Mouse (Mus musculus) yolk sac, embryonic 10.5 days (tissue): ENCODE measurements around the gene Hoxd12.

Experiments used
- DNase-seq: peaks from one replicate; pipeline ENCODE4 v3.0.0-alpha.2; 2017; ENCODE audit warnings: low spot score

Hoxd12 gene

DNA sequence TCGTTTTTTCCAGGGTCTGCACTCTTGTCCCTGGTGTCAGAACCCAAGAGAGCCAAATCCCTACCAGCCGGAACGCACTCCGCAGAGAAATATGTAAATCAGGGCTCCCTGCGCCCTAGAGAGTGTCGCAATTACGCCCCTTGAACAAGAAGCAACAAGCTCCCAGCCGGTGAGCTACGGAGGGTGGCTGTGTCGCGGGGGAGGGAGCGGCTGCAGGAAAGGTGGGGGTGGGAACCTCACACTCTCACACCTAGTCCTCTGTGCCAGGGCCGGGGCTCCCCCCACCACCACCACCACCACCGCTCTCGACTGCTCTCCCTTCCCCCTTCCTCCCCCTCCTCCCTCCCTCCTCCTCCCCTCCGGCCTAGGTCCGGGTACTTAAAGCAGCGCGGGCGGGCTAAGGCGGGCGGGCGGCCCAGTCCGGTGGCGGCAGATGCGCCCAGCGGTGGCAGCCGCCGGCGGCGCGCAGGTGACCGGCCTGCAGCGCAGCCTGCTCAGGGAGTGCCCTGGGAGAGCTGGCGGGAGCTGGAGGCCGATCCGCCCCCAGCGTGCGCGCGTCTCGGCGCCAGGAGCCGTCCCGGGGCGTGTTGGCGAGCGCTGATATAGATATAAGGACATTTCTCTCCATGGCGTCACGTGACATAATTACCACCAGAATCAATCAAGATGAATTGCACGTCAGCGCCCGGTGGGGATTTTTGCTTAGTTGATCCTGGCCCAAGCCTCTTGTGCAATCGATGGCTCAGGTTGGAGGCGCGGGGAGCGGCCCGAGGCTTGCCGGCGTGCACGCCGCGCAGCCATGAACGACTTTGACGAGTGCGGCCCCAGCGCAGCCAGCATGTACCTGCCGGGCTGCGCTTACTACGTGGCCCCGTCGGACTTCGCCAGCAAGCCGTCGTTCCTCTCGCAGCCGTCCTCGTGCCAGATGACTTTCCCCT is 7.0 kb downstream of the Hoxd12 start:
- DNase-seq = no peak

DNA sequence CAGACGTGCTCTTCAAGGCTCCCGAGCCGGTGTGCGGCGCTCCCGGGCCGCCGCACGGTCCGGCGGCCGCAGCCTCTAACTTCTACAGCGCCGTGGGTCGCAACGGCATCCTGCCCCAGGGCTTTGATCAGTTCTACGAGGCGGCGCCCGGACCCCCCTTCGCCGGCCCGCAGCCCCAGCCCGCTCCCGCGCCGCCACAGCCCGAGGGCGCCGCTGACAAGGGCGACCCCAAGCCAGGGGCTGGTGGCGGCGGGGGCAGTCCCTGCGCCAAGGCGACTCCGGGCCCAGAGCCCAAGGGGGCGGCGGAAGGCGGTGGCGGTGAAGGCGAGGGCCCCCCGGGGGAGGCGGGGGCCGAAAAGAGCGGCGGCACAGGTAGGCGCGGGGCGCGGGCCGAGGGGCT is 8.0 kb downstream of the Hoxd12 start:
- no peak for DNase-seq

DNA sequence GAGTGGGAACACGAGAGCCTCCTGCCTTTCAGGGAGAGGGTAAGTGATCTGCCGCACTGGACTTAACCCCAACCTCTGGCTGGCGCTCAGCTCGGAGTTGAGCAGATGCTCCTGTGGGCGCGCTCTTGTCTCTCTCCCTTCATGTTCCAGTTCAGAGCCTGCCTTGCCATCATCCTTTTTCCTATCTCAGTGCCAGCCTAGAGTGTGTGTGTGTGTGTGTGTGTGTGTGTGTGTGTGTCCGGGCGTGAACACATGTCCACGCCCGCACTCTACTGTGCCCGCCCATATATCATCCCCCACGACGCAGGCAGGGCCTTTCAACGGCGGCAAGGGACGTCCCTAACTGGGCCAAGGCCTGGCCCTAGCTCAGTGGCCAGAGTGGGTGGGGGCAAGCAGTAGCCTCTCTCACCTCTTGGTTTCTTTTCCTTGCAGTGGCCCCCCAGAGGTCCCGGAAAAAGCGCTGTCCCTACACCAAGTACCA is 8.7 kb downstream of the Hoxd12 start:
- DNase-seq = no peak

GRCm38 (mm10) chr2:74684106-74684505 is 9.3 kb downstream of the Hoxd12 start:
- no peak for DNase-seq

- DNase-seq = no peak
Measured at GRCm38 (mm10) chr2:74685059-74685603, 10.3 kb downstream of the Hoxd12 start.

DNA sequence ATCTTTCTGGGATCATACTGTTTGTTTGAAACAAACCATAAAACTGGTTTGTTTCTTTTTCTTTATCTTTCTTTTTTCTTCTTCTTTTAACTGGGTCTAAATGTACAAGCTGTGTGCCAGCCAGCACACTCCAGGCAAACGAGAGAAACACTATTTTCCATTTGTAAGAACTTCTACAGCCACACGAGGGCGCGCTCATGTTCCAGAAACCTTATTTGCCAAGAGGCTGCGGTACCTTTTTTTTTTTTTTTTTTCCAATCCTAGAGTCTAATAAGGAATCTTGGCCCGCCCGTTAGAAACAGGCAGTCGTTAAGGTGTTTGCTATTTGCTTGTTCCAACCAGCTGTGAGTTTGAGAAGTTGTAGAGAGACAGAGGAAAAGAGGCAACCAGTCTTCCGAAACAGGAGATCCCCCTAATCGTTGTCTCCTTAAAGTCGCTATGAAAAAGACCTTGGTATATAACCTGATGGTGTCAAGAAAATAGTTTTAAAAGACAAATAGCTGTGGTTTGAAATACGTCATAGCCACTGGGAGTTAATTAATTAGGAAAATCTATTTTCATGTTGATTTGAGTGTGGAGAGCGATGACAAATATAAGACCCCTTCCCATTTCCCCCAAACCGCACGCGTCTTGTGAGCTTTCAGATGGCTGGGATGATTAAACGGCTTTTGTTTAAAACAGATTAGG is 11.6 kb downstream of the Hoxd12 start:
- DNase-seq = no peak

- no peak for DNase-seq
Measured at GRCm38 (mm10) chr2:74686988-74687697, 12.3 kb downstream of the Hoxd12 start.

- DNase-seq = no peak
Measured at GRCm38 (mm10) chr2:74687698-74688555, 13.1 kb downstream of the Hoxd12 start.

DNA sequence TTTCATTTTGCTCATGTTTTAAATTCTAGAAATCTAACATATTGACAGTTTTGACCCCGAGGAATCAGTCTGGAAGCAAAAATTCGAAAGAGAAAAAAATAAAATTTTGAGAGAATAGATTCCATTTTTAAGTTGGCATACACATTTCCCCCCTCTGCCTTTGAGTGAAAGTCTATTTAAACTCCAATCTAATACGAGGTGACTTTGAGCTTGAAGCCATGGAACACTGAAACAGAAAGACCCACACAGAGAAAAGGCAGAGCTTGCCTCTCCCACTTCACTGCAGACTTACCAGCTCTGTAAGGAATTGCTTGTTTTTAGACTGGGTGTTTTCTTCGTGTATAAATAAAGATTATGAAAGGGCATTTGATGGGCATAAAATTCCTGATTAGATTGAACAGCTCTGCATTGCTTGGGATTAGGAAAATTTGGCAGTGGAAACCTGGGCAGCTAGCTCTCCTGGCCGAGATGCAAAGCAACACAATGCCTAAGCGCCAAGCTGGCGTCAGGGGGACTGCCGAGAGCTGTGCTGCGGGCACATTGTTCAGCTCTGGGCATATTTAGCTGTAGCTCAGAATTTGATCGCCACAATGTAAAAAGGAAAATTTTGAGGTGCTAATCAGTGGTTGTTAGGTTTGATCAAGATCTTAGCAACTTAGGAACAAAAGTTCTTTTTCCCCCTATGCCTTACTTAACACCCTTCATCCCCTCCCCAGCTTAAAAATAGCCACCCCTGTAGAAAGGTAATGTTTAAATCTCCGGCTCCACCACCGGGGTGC is 14.2 kb downstream of the Hoxd12 start:
- DNase-seq = no peak

DNA sequence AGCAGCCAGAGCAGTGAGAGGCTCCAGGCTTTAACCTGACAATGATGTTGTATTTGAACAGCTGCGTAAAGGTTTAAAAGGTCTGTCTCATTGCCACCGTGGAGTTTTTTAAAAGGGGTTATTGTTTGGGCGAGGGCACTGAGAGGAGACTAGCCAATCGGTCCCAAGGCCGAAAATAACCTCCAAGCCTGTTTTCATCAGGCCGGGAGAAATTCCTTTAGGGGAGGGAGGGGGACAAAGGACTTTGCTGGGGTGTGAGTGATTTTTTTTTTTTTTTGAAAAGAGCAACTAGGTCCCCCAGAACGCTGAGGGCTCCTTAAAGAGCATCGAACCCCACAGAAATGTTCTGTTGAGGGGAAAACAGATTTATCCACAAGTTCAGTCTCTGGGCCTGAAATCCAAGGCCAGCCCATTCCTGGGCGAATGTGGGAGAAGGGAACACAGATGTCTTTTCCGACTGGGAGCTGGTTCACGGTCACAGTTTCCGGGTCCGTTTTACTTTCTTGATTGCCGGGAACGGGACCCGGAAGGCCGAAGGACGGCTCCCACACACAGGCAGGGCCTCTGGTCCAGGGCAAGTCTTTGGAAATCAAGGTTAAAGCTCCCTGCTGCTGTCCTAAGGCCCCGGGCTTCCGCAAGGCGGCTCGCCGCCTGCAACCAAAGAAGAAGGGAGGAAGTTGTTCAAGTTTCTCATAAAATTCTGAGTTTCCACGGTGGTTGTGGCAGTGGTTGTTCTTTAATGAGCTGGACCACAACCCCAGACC is 14.9 kb downstream of the Hoxd12 start:
- DNase-seq = no peak

GRCm38 (mm10) chr2:74690338-74690716 is 15.5 kb downstream of the Hoxd12 start:
- no peak for DNase-seq

DNA sequence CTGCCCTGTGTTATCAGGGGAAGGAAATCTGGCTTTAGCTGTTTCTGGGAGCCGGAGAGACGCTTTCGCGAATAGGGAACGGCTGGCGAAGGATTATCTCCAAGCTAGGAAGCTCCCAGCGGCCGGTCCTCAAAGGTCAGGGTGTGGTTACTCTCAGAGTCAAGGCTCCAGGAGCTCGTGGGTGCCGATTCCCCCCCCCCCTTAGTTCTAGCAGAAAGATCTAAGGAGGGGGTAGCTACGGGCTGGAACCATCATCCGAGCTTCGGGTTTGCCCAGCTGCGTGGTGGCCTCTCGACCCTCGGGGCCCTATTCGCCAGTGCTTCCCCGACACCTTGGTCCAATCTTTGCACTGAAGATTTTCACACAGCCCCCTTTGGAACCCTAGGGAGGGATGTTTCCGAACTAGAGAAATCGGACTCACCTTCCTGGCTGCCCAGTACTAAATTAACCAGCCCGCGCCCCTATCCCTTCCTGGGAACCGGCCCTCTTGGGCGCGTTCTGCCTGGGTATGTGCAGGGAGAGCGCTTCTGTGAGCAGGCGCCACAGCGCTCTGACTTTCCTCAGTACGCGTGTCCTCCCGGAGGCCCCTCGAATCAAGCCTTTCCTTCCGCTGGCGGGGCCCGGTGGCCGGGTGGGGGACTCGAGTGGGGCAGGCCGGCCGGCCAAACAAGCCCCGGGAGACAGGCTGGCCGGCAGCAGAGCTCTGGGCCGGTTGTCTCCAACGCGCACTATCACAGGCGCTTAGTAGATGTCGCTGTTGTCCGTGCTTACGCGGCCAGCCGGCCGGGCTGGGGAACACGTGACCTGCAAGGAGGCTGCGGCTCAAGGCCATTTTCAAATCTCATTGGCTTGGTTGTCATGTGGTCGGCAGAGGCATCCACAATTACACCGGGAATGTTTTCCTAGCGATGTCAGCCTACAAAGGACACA is 16.5 kb downstream of the Hoxd12 start, which contains the start of gene Hoxd10:
TSS of gene Hoxd10 (plus strand) at position 903 of the 930 bp plus-strand sequence.
- DNase-seq = peak; percentile 75

DNA sequence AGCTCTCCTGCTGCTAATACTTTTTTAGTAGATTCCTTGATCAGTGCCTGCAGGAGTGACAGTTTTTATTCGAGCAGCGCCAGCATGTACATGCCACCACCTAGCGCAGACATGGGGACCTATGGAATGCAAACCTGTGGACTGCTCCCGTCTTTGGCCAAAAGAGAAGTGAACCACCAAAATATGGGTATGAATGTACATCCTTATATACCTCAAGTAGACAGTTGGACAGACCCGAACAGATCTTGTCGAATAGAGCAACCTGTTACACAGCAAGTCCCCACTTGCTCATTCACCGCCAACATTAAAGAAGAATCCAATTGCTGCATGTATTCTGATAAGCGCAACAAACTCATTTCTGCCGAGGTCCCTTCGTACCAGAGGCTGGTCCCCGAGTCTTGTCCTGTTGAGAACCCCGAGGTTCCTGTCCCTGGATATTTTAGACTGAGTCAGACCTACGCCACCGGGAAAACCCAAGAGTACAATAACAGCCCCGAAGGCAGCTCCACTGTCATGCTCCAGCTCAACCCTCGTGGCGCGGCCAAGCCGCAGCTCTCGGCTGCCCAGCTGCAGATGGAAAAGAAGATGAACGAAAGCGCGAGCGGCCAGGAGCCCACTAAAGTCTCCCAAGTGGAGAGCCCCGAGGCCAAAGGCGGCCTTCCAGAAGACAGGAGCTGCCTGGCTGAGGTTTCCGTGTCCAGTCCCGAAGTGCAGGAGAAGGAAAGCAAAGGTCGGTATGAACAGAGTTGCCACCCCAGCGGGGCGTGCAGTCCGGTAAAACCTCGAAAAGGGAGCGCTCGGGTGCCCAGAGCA is 17.4 kb downstream of the Hoxd12 start:
- DNase-seq = no peak

DNA sequence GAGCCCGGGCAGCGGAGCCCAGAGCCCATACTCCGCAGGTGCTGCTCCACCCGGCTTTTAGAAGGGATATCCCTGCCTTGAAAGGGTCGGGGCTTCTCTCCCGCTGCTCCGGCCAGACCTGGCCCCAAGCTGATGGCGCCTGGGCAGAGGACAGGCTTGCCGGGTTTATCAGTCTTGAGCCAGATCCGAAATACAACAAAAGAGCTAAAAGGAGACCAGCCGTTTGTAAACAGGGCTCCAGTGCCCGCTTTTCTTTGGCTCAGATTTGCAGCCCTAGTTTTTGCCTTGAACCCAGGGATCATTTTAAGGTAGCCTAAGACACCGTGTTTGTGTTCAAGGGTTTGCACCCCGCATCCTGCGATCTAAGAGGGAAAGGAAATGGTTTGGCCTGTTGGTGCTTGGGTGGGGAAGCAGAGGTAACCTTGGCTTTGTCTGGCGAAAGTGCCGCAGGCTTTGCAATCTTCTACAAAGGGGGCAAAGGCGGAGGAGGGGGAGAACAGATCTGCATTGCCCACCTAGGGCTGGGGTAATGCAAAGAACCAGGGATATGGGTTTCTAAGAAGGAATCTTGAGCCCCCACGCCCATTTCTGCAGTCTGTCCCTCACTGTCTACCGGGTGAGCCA is 18.1 kb downstream of the Hoxd12 start:
- DNase-seq = no peak

DNA sequence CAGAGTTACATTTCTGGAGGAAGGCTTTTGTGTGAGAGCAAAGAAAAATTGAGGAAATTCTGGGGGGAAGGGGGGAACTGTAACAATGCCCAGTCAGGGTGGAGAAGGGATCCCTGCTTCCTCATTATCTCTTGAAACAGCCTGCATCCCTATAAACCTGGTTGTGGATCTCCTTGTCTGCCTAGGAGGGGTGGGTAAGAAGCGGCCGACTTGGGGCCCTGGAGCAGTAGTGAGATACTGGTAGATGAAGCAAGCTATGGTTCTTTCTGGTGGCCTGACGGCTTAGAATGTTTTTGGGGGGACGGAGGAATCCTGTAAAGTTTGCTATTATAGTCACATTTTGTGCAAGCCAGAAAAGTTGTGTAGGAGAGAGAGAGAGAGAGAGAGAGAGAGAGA is 18.6 kb downstream of the Hoxd12 start:
- DNase-seq = no peak

DNA sequence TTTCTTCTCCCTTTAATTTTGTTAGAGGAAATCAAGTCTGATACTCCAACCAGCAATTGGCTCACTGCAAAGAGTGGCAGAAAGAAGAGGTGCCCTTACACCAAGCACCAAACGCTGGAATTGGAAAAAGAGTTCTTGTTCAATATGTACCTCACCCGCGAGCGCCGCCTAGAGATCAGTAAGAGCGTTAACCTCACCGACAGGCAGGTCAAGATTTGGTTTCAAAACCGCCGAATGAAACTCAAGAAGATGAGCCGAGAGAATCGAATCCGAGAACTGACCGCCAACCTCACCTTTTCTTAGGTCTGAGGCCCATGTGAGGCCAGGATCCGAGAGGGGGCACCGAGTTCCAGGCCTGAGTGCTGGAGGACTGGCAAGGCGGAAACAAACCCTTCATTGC is 19.3 kb downstream of the Hoxd12 start:
- DNase-seq = no peak

DNA sequence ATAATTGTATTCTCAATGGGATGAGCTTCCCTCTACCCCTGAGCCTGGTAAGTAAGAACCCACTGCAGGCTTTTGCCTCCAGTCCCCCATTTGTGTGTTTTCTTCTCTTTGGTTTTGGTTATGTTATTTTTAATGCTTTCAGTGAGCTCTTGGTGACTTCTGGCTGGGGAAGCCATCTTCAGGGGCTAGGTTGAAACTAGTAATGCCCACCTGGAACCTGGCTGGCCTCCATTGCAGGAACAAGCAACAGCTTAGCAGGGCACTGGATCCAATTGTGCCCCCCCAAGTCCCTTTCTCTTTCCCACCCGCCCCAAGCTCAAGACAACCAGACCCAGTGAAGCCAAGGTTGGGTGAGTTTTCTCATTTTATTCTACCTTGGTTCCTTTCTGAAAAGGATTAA is 20.6 kb downstream of the Hoxd12 start:
- DNase-seq = no peak
